Mouse (Mus musculus) lung, embryonic 16.5 days (tissue): ENCODE measurements at regions not wholly inside any gene's neighbourhood (a gene's known extent, or its start where the extent isn't known, plus 50 kb on each side); places are given as distances from the start of the nearest gene placed in this dataset.

Experiments used
- ATAC-seq: fragments of 200-750 bp; cut with Nextera tagmentation; 2 replicates; pipeline ENCODE4 v1.8.0; 2017; ENCODE audit warnings: low read depth, mild to moderate bottlenecking, moderate library complexity
- H3K27ac ChIP-seq: fragments of 300-500 bp; sonication (generic); 2 replicates; pipeline ENCODE4 v1.5.1; 2014; ENCODE audit warnings: mild to moderate bottlenecking, control low read depth, low read length
- H3K27me3 ChIP-seq: fragments of 300-500 bp; sonication (generic); 2 replicates; pipeline ENCODE4 v1.6.1; 2014; ENCODE audit warnings: low read depth, low read length, mixed read lengths; ENCODE audit not compliant: control insufficient read depth, insufficient read depth
- H3K36me3 ChIP-seq: fragments of 300-500 bp; sonication (generic); 2 replicates; pipeline ENCODE4 v1.6.1; 2014; ENCODE audit warnings: low read length; ENCODE audit not compliant: control insufficient read depth, insufficient read depth
- H3K4me1 ChIP-seq: fragments of 300-500 bp; sonication (generic); replicated peaks from 2 replicates; pipeline ENCODE4 v1.6.1; 2014; ENCODE audit warnings: low read length, mixed read lengths; ENCODE audit not compliant: control insufficient read depth, insufficient read depth
- H3K4me2 ChIP-seq: fragments of 300-500 bp; sonication (generic); 2 replicates; pipeline ENCODE4 v1.6.1; 2014; ENCODE audit warnings: low read depth, low read length, control low read depth
- H3K4me3 ChIP-seq: fragments of 300-500 bp; sonication (generic); 2 replicates; pipeline ENCODE4 v1.5.1; 2014; ENCODE audit warnings: mild to moderate bottlenecking, low read length, control low read depth
- H3K9ac ChIP-seq: fragments of 300-500 bp; sonication (generic); 2 replicates; pipeline ENCODE4 v1.6.1; 2014; ENCODE audit warnings: low read length, control low read depth
- H3K9me3 ChIP-seq: fragments of 300-500 bp; sonication (generic); 2 replicates; pipeline ENCODE4 v1.6.1; 2016; ENCODE audit warnings: low read length; ENCODE audit not compliant: control insufficient read depth
- WGBS: fragments of 180-500 bp; shearing (Covaris S2); extraction: QIAGEN DNeasy Blood & Tissue Kit; methylation state at CpG from one replicate; pipeline ENCODE4 v1.1.7; 2014; 5-methylcytosine and 5-hydroxymethylcytosine counted together

GRCm38 (mm10) chr2:138183722-138184121 is 72.6 kb upstream of the Btbd3 start:
- H3K36me3 ChIP-seq: no peaks in the 10 kb centered on the region
- no peak overlapping the region for H3K9ac ChIP-seq
- H3K27me3 ChIP-seq: no peaks in the 10 kb centered on the region
- H3K4me1 ChIP-seq: no peaks in the 10 kb centered on the region
- no peak for ATAC-seq
- H3K4me2 ChIP-seq: no peak overlapping the region
- H3K27ac ChIP-seq: no peak overlapping the region
- no peaks in the 10 kb centered on the region for H3K9me3 ChIP-seq
- H3K4me3 ChIP-seq: no peak overlapping the region

- Histone ChIP-seq H3K36me3 (no peaks in the 10 kb centered on the region), H3K4me2 (no peak overlapping the region), H3K27me3 (no peaks in the 10 kb centered on the region), H3K9ac (no peak overlapping the region), H3K4me1 (no peaks in the 10 kb centered on the region), H3K9me3 (no peaks in the 10 kb centered on the region), H3K27ac (no peak overlapping the region), H3K4me3 (no peak overlapping the region)
- ATAC-seq: no peak
- WGBS: 39% methylated on average over 2 of the region's 2 CpGs
Measured at GRCm38 (mm10) chr2:138184866-138185265, 71.5 kb upstream of the Btbd3 start.

GRCm38 (mm10) chr2:138186700-138187099 is 69.7 kb upstream of the Btbd3 start:
- H3K36me3 ChIP-seq: no peaks in the 10 kb centered on the region
- no peak for ATAC-seq
- 94% methylated on average over 1 of the region's 1 CpGs for WGBS

GRCm38 (mm10) chr2:138193529-138193928 is 62.8 kb upstream of the Btbd3 start:
- no peaks in the 10 kb centered on the region for H3K36me3 ChIP-seq
- no peak overlapping the region for H3K4me3 ChIP-seq
- peak; percentile 78 for ATAC-seq
- H3K9ac ChIP-seq: no peak overlapping the region
- 56% methylated on average over 4 of the region's 4 CpGs for WGBS
- no peak overlapping the region for H3K4me2 ChIP-seq
- no peaks in the 10 kb centered on the region for H3K9me3 ChIP-seq
- no peaks in the 10 kb centered on the region for H3K4me1 ChIP-seq
- no peak overlapping the region for H3K27ac ChIP-seq
- H3K27me3 ChIP-seq: no peaks in the 10 kb centered on the region

More at GRCm38 (mm10) chr2:138186700-138187099, 69.7 kb upstream of the Btbd3 start:
- Histone ChIP-seq H3K4me2 (no peak overlapping the region), H3K9me3 (no peaks in the 10 kb centered on the region), H3K27me3 (no peaks in the 10 kb centered on the region), H3K27ac (no peak overlapping the region), H3K9ac (no peak overlapping the region), H3K4me1 (no peaks in the 10 kb centered on the region), H3K4me3 (no peak overlapping the region)

- no peak overlapping the region for H3K4me2 ChIP-seq
- 42% methylated on average over 4 of the region's 4 CpGs for WGBS
- H3K36me3 ChIP-seq: no peaks in the 10 kb centered on the region
- ATAC-seq: no peak
- H3K4me3 ChIP-seq: no peak overlapping the region
- no peaks in the 10 kb centered on the region for H3K27me3 ChIP-seq
- H3K9me3 ChIP-seq: no peaks in the 10 kb centered on the region
- H3K27ac ChIP-seq: no peak overlapping the region
- H3K4me1 ChIP-seq: no peaks in the 10 kb centered on the region
- no peak overlapping the region for H3K9ac ChIP-seq
Measured at GRCm38 (mm10) chr2:138199016-138199415, 57.3 kb upstream of the Btbd3 start.
